Mouse (Mus musculus): ENCODE data around the gene Brpf1.
A peak's percentile ranks its signal among the peaks of the same experiment; 100 is the strongest.
"Not testable (repeated sequence)": the region's sequence is repeated elsewhere in the genome, so short reads cannot be mapped to it uniquely, and the experiment has no call there.

Brpf1 gene

GRCm38 (mm10) chr6:113307481-113308121 is 664 bp downstream of the Brpf1 start:
- no peak for DNase-seq (ENCODE audit: low spot score in 2 of 2)

- no peak for DNase-seq (ENCODE audit: low spot score in 2 of 2)
Observed at GRCm38 (mm10) chr6:113308141-113308540, 1.2 kb downstream of the Brpf1 start.

GRCm38 (mm10) chr6:113315972-113316371 is 9.0 kb downstream of the Brpf1 start:
- no peak for DNase-seq (ENCODE audit: low spot score in 2 of 2)

GRCm38 (mm10) chr6:113326533-113327315 is 19.8 kb downstream of the Brpf1 start, which contains the start of gene Ogg1:
Ogg1 (plus strand) TSS chr6:113326972.
- peak; percentile 89 to 97 for DNase-seq (ENCODE audit: low spot score in 2 of 2)

- no peak for DNase-seq (ENCODE audit: low spot score in 2 of 2)
Observed at GRCm38 (mm10) chr6:113329396-113329795, 22.5 kb downstream of the Brpf1 start.

GRCm38 (mm10) chr6:113330547-113330946 is 23.6 kb downstream of the Brpf1 start:
- DNase-seq (ENCODE audit: low spot score in 2 of 2) = no peak

GRCm38 (mm10) chr6:113331721-113332120 is 24.8 kb downstream of the Brpf1 start:
- no peak for DNase-seq (ENCODE audit: low spot score in 2 of 2)

- DNase-seq (ENCODE audit: low spot score in 2 of 2) = not testable (repeated sequence)
Observed at GRCm38 (mm10) chr6:113332734-113333133, 25.8 kb downstream of the Brpf1 start.

- peak in 1 of 2 experiments; percentile 56 for DNase-seq (ENCODE audit: low spot score in 2 of 2)
Observed at GRCm38 (mm10) chr6:113333137-113333950, 26.4 kb downstream of the Brpf1 start.

- DNase-seq (ENCODE audit: low spot score in 2 of 2) = no peak
Observed at GRCm38 (mm10) chr6:113334216-113334615, 27.3 kb downstream of the Brpf1 start.

- DNase-seq (ENCODE audit: low spot score in 2 of 2) = no peak
Observed at GRCm38 (mm10) chr6:113336852-113337620, 30.1 kb downstream of the Brpf1 start.

- DNase-seq (ENCODE audit: low spot score in 2 of 2) = no peak
Observed at GRCm38 (mm10) chr6:113341574-113341973, 34.6 kb downstream of the Brpf1 start.

GRCm38 (mm10) chr6:113342297-113342696 is 35.4 kb downstream of the Brpf1 start:
- DNase-seq (ENCODE audit: low spot score in 2 of 2) = no peak

GRCm38 (mm10) chr6:113343177-113344092 is 36.5 kb downstream of the Brpf1 start, which contains the start of gene Camk1:
Camk1 (minus strand) TSS chr6:113343984.
- DNase-seq (ENCODE audit: low spot score in 2 of 2) = peak; percentile 50 to 60

GRCm38 (mm10) chr6:113344321-113344720 is 37.4 kb downstream of the Brpf1 start:
- no peak for DNase-seq (ENCODE audit: low spot score in 2 of 2)

- DNase-seq (ENCODE audit: low spot score in 2 of 2) = no peak
Observed at GRCm38 (mm10) chr6:113346897-113347296, 40.0 kb downstream of the Brpf1 start.

- no peak for DNase-seq (ENCODE audit: low spot score in 2 of 2)
Observed at GRCm38 (mm10) chr6:113350538-113350937, 43.6 kb downstream of the Brpf1 start.

GRCm38 (mm10) chr6:113351161-113351560 is 44.2 kb downstream of the Brpf1 start:
- DNase-seq (ENCODE audit: low spot score in 2 of 2) = no peak

- DNase-seq (ENCODE audit: low spot score in 2 of 2) = no peak
Observed at GRCm38 (mm10) chr6:113351653-113352052, 44.7 kb downstream of the Brpf1 start.

GRCm38 (mm10) chr6:113352820-113353219 is 45.9 kb downstream of the Brpf1 start:
- DNase-seq (ENCODE audit: low spot score in 2 of 2) = no peak

Data from frontal cortex, postnatal 25 days (tissue).